Mouse (Mus musculus) forebrain, embryonic 16.5 days (tissue): Measurements from ENCODE around the gene Sardh. TPM values are rescaled to one million over a fixed set of nuclear protein-coding genes. Genes with fewer than 3 reads are reported as not detected.

Source experiments
- ATAC-seq: fragments of 200-750 bp; cut with Nextera tagmentation; 2 replicates; pipeline ENCODE4 v1.8.0; 2017; ENCODE audit warnings: mild to moderate bottlenecking, moderate library complexity
- H3K27ac ChIP-seq: fragments of 300-500 bp; sonication (generic); 2 replicates; pipeline ENCODE4 v1.5.1; 2014; ENCODE audit warnings: low read length, control low read depth
- H3K27me3 ChIP-seq: fragments of 300-500 bp; sonication (generic); replicated peaks from 2 replicates; pipeline ENCODE4 v1.6.1; 2014; ENCODE audit warnings: low read length; ENCODE audit not compliant: control insufficient read depth, insufficient read depth
- H3K36me3 ChIP-seq: fragments of 300-500 bp; sonication (generic); 2 replicates; pipeline ENCODE4 v1.6.1; 2014; ENCODE audit not compliant: control insufficient read depth, insufficient read depth
- H3K4me1 ChIP-seq: fragments of 300-500 bp; sonication (generic); replicated peaks from 2 replicates; pipeline ENCODE4 v1.6.1; 2014; ENCODE audit warnings: low read length; ENCODE audit not compliant: control insufficient read depth, insufficient read depth
- H3K4me2 ChIP-seq: fragments of 300-500 bp; sonication (generic); 2 replicates; pipeline ENCODE4 v1.6.1; 2014; ENCODE audit warnings: mild to moderate bottlenecking, low read length, control low read depth
- H3K4me3 ChIP-seq: fragments of 300-500 bp; sonication (generic); replicated peaks from 2 replicates; pipeline ENCODE4 v1.5.1; 2014; ENCODE audit warnings: mild to moderate bottlenecking, low read length, control low read depth
- H3K9ac ChIP-seq: fragments of 300-500 bp; sonication (generic); replicated peaks from 2 replicates; pipeline ENCODE4 v1.6.1; 2014; ENCODE audit warnings: low read depth, low read length, control low read depth
- H3K9me3 ChIP-seq: fragments of 300-500 bp; sonication (generic); 2 replicates; pipeline ENCODE4 v1.6.1; 2016; ENCODE audit warnings: low read length; ENCODE audit not compliant: control insufficient read depth
- WGBS: fragments of 180-500 bp; shearing (Covaris S2); extraction: QIAGEN DNeasy Blood & Tissue Kit; methylation state at CpG from one replicate; pipeline ENCODE4 v1.1.7; 2014; 5-methylcytosine and 5-hydroxymethylcytosine counted together
- polyA plus RNA-seq: library from polyadenylated mRNA; unstranded; fragments of >200 nt; fragmentation: Nextera tagmentation; extraction: Ambion mirVana; gene quantifications from 2 replicates; pipeline ENCODE4 v1.2.1, GENCODE M21; 2015

Gene Sardh
- polyA plus RNA-seq, 1 experiment from 2014 or later, result 5.8 TPM

GRCm38 (mm10) chr2:27268325-27268724 lies 20.2 kb upstream of the Sardh start:
- no peaks in the 10 kb centered on the region for H3K27me3 ChIP-seq
- H3K4me2 ChIP-seq, result no peak overlapping the region
- H3K4me1 ChIP-seq, result no peaks in the 10 kb centered on the region
- no peaks in the 10 kb centered on the region for H3K9me3 ChIP-seq
- 51% methylated on average over 2 of the region's 2 CpGs for WGBS
- H3K27ac ChIP-seq, result no peak overlapping the region
- H3K36me3 ChIP-seq, result peaks cover 26% of the 10 kb centered on the region
- ATAC-seq, result no peak
- no peak overlapping the region for H3K9ac ChIP-seq
- no peak overlapping the region for H3K4me3 ChIP-seq

DNA sequence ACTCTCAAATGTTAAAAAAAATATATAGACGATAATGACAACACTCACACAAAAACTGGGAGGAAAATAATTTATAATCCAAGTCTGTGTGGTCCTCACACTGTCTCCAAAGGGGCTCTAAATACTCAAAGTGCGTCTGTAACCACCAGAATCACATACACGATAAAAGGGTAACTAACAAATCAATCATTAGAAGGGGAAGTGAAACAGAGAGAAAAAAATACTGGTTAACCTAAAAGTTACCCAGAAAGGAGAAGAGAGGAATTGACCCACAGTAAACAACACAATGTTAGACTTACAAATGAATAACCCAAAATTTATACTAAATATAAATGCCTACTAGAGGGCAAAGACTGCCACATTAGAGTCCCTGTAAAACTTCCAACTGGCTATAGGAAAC lies 17.7 kb upstream of the Sardh start:
- Histone ChIP-seq H3K27ac (no peak overlapping the region), H3K9ac (no peak overlapping the region), H3K36me3 (peaks cover 16% of the 10 kb centered on the region), H3K27me3 (no peaks in the 10 kb centered on the region), H3K4me2 (no peak overlapping the region), H3K4me3 (no peak overlapping the region), H3K4me1 (no peaks in the 10 kb centered on the region), H3K9me3 (no peaks in the 10 kb centered on the region)
- ATAC-seq, result no peak
- 95% methylated on average over 3 of the region's 3 CpGs for WGBS

GRCm38 (mm10) chr2:27262984-27263383 lies 14.8 kb upstream of the Sardh start:
- H3K9ac ChIP-seq, result no peak overlapping the region
- no peak overlapping the region for H3K4me3 ChIP-seq
- WGBS, result 94% methylated on average over 4 of the region's 4 CpGs
- no peaks in the 10 kb centered on the region for H3K4me1 ChIP-seq
- no peaks in the 10 kb centered on the region; the same call in 1 of the 2 replicates for H3K9me3 ChIP-seq
- ATAC-seq, result no peak
- no peaks in the 10 kb centered on the region for H3K27me3 ChIP-seq
- H3K27ac ChIP-seq, result no peak overlapping the region
- peaks cover 6% of the 10 kb centered on the region for H3K36me3 ChIP-seq
- no peak overlapping the region for H3K4me2 ChIP-seq

DNA sequence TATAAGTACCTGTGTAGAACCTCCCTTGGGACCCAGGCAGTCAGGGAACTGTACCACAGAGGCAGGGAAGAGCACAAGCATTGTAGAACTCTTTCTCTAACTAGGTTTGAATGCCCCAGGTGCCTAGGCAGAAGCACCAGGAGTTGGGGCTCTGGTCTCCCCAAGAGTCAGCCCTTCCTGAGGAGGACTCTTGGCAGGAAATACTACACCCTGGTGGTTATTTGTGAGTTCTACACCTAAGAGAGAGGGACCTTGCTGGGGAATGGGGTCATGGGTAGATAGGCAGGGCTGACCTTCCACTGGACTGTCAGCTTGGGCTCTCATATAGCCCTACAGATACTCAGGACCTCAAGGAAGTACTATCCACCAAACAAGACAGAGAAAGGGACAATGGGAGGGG lies 3.3 kb upstream of the Sardh start:
- ATAC-seq, result no peak
- no peak overlapping the region for H3K27ac ChIP-seq

GRCm38 (mm10) chr2:27247487-27247863 lies 662 bp downstream of the Sardh start:
- WGBS, result 48% methylated on average over 2 of the region's 2 CpGs
- Histone ChIP-seq H3K4me3 (no peak overlapping the region), H3K27me3 (no peaks in the 10 kb centered on the region), H3K9ac (no peak overlapping the region), H3K9me3 (no peaks in the 10 kb centered on the region), H3K4me2 (no peak overlapping the region), H3K4me1 (no peaks in the 10 kb centered on the region), H3K36me3 (no peaks in the 10 kb centered on the region), H3K27ac (no peak overlapping the region)
- 0 out of 2 replicates have a peak, but pooled peaks have one; percentile 23 for ATAC-seq

More for the DNA sequence above, 3.3 kb upstream of the Sardh start:
- H3K9me3 ChIP-seq, result no peaks in the 10 kb centered on the region
- no peaks in the 10 kb centered on the region for H3K27me3 ChIP-seq
- no peaks in the 10 kb centered on the region for H3K4me1 ChIP-seq
- no peak overlapping the region for H3K9ac ChIP-seq
- H3K4me2 ChIP-seq, result no peak overlapping the region
- H3K4me3 ChIP-seq, result no peak overlapping the region
- no peaks in the 10 kb centered on the region for H3K36me3 ChIP-seq

GRCm38 (mm10) chr2:27246712-27247486 lies 1.2 kb downstream of the Sardh start:
- 41% methylated on average over 7 of the region's 7 CpGs for WGBS
- ATAC-seq, result peak; percentile 80
- 0 out of 2 replicates have a peak overlapping the region, but pooled peaks have one; percentile 3 for H3K4me2 ChIP-seq
- H3K36me3 ChIP-seq, result no peaks in the 10 kb centered on the region
- no peak overlapping the region for H3K4me3 ChIP-seq
- no peak overlapping the region for H3K27ac ChIP-seq
- no peak overlapping the region for H3K9ac ChIP-seq
- no peaks in the 10 kb centered on the region for H3K4me1 ChIP-seq
- no peaks in the 10 kb centered on the region for H3K9me3 ChIP-seq
- no peaks in the 10 kb centered on the region for H3K27me3 ChIP-seq

- Histone ChIP-seq H3K9ac (no peak overlapping the region), H3K4me1 (no peaks in the 10 kb centered on the region), H3K9me3 (no peaks in the 10 kb centered on the region), H3K4me2 (no peak overlapping the region), H3K4me3 (no peak overlapping the region), H3K27ac (no peak overlapping the region), H3K36me3 (no peaks in the 10 kb centered on the region), H3K27me3 (no peaks in the 10 kb centered on the region)
- ATAC-seq, result no peak
- 66% methylated on average over 7 of the region's 7 CpGs for WGBS
These were observed 2.2 kb downstream of the Sardh start for GRCm38 (mm10) chr2:27245947-27246346.

- H3K4me1 ChIP-seq, result no peaks in the 10 kb centered on the region
- H3K36me3 ChIP-seq, result no peaks in the 10 kb centered on the region
- no peak overlapping the region for H3K4me3 ChIP-seq
- H3K27ac ChIP-seq, result no peak overlapping the region
- ATAC-seq, result no peak
- WGBS, result 28% methylated on average over 4 of the region's 4 CpGs
- no peaks in the 10 kb centered on the region for H3K9me3 ChIP-seq
- no peak overlapping the region for H3K9ac ChIP-seq
- no peak overlapping the region for H3K4me2 ChIP-seq
- H3K27me3 ChIP-seq, result no peaks in the 10 kb centered on the region
These were observed 10.8 kb downstream of the Sardh start for GRCm38 (mm10) chr2:27237342-27237741.

DNA sequence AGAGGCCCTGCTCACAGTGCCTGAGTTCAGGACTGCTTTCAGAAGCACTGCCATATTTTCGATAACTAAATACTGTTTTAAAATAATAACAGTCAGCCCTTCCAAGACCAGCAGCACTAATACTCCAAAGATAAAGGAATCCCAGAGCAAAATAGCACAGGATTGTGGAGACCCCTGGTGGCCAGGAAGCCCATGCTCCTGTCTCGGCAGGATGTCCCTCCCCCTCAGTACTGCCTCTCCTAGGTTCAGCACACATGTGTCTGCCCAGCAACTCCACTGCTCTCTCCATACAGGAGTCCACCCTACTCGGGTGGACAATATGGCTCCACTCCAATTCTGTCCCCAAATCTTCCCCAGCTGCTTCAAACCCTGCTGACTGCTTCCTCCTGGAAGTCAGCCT lies 12.4 kb downstream of the Sardh start:
- Histone ChIP-seq H3K9me3 (no peaks in the 10 kb centered on the region), H3K4me1 (no peaks in the 10 kb centered on the region), H3K4me3 (no peak overlapping the region), H3K4me2 (no peak overlapping the region), H3K36me3 (no peaks in the 10 kb centered on the region), H3K27ac (no peak overlapping the region), H3K9ac (no peak overlapping the region), H3K27me3 (no peaks in the 10 kb centered on the region)
- peak; percentile 65 for ATAC-seq
- WGBS, result 20% methylated on average over 3 of the region's 3 CpGs

- no peaks in the 10 kb centered on the region for H3K27me3 ChIP-seq
- no peak overlapping the region for H3K9ac ChIP-seq
- H3K4me1 ChIP-seq, result no peaks in the 10 kb centered on the region
- H3K9me3 ChIP-seq, result no peaks in the 10 kb centered on the region
- ATAC-seq, result no peak
- H3K27ac ChIP-seq, result no peak overlapping the region
- H3K4me2 ChIP-seq, result no peak overlapping the region
- no peaks in the 10 kb centered on the region for H3K36me3 ChIP-seq
- no peak overlapping the region for H3K4me3 ChIP-seq
- WGBS, result 21% methylated on average over 7 of the region's 7 CpGs
These were observed 15.8 kb downstream of the Sardh start for GRCm38 (mm10) chr2:27232376-27232775.
